Mouse (Mus musculus) ovary, adult 18-20 months (tissue): ENCODE measurements around the gene St3gal4.

Experiments
- DNase-seq: peaks from one replicate; pipeline ENCODE4 v3.0.0; 2022; ENCODE audit warnings: low spot score, mixed read lengths

Gene St3gal4

GRCm38 (mm10) chr9:35128995-35129418 lies 9.9 kb upstream of the St3gal4 start:
- DNase-seq, result no peak

- DNase-seq, result no peak
Measured at GRCm38 (mm10) chr9:35128564-35128963, 9.5 kb upstream of the St3gal4 start.

- DNase-seq, result no peak
Measured at GRCm38 (mm10) chr9:35127561-35127960, 8.5 kb upstream of the St3gal4 start.

GRCm38 (mm10) chr9:35127147-35127546 lies 8.1 kb upstream of the St3gal4 start:
- DNase-seq, result peak; percentile 76

- no peak for DNase-seq
Measured at GRCm38 (mm10) chr9:35124678-35124955, 5.5 kb upstream of the St3gal4 start.

- peak; percentile 78 for DNase-seq
Measured at GRCm38 (mm10) chr9:35123804-35124677, 5.0 kb upstream of the St3gal4 start.

GRCm38 (mm10) chr9:35123456-35123803 lies 4.4 kb upstream of the St3gal4 start:
- DNase-seq, result no peak

- no peak for DNase-seq
Measured at GRCm38 (mm10) chr9:35122551-35123266, 3.6 kb upstream of the St3gal4 start.

GRCm38 (mm10) chr9:35118563-35118962 lies 505 bp downstream of the St3gal4 start:
- no peak for DNase-seq

- no peak for DNase-seq
Measured at GRCm38 (mm10) chr9:35117384-35118295, 1.4 kb downstream of the St3gal4 start.

GRCm38 (mm10) chr9:35116391-35117381 lies 2.4 kb downstream of the St3gal4 start:
- peak; percentile 87 for DNase-seq

- no peak for DNase-seq
Measured at GRCm38 (mm10) chr9:35115804-35116203, 3.3 kb downstream of the St3gal4 start.

- DNase-seq, result no peak
Measured at GRCm38 (mm10) chr9:35115299-35115698, 3.8 kb downstream of the St3gal4 start.

GRCm38 (mm10) chr9:35114234-35114633 lies 4.8 kb downstream of the St3gal4 start:
- no peak for DNase-seq

- DNase-seq, result peak; percentile 79
Measured at GRCm38 (mm10) chr9:35111941-35112595, 7.0 kb downstream of the St3gal4 start.

GRCm38 (mm10) chr9:35111446-35111845 lies 7.6 kb downstream of the St3gal4 start:
- DNase-seq, result no peak

- DNase-seq, result no peak
Measured at GRCm38 (mm10) chr9:35110567-35110966, 8.5 kb downstream of the St3gal4 start.

GRCm38 (mm10) chr9:35110051-35110450 lies 9.0 kb downstream of the St3gal4 start:
- no peak for DNase-seq

- DNase-seq, result no peak
Measured at GRCm38 (mm10) chr9:35108916-35109315, 10.2 kb downstream of the St3gal4 start.

GRCm38 (mm10) chr9:35108066-35108465 lies 11.0 kb downstream of the St3gal4 start:
- DNase-seq, result no peak

GRCm38 (mm10) chr9:35107396-35107795 lies 11.7 kb downstream of the St3gal4 start:
- no peak for DNase-seq
